Mouse (Mus musculus) forebrain, embryonic 16.5 days (tissue): ENCODE results near the gene Frmpd2. TPM values are rescaled to one million over a fixed set of nuclear protein-coding genes. Genes with fewer than 3 reads are reported as not detected.
"Not testable (repeated sequence)": the region's sequence is repeated elsewhere in the genome, so short reads cannot be mapped to it uniquely, and the experiment has no call there.

Source experiments
- ATAC-seq: fragments of 200-750 bp; cut with Nextera tagmentation; 2 replicates; pipeline ENCODE4 v1.8.0; 2017; ENCODE audit warnings: mild to moderate bottlenecking, moderate library complexity
- H3K27ac ChIP-seq: fragments of 300-500 bp; sonication (generic); 2 replicates; pipeline ENCODE4 v1.5.1; 2014; ENCODE audit warnings: low read length, control low read depth
- H3K27me3 ChIP-seq: fragments of 300-500 bp; sonication (generic); replicated peaks from 2 replicates; pipeline ENCODE4 v1.6.1; 2014; ENCODE audit warnings: low read length; ENCODE audit not compliant: control insufficient read depth, insufficient read depth
- H3K36me3 ChIP-seq: fragments of 300-500 bp; sonication (generic); 2 replicates; pipeline ENCODE4 v1.6.1; 2014; ENCODE audit not compliant: control insufficient read depth, insufficient read depth
- H3K4me1 ChIP-seq: fragments of 300-500 bp; sonication (generic); replicated peaks from 2 replicates; pipeline ENCODE4 v1.6.1; 2014; ENCODE audit warnings: low read length; ENCODE audit not compliant: control insufficient read depth, insufficient read depth
- H3K4me2 ChIP-seq: fragments of 300-500 bp; sonication (generic); 2 replicates; pipeline ENCODE4 v1.6.1; 2014; ENCODE audit warnings: mild to moderate bottlenecking, low read length, control low read depth
- H3K4me3 ChIP-seq: fragments of 300-500 bp; sonication (generic); replicated peaks from 2 replicates; pipeline ENCODE4 v1.5.1; 2014; ENCODE audit warnings: mild to moderate bottlenecking, low read length, control low read depth
- H3K9ac ChIP-seq: fragments of 300-500 bp; sonication (generic); replicated peaks from 2 replicates; pipeline ENCODE4 v1.6.1; 2014; ENCODE audit warnings: low read depth, low read length, control low read depth
- H3K9me3 ChIP-seq: fragments of 300-500 bp; sonication (generic); 2 replicates; pipeline ENCODE4 v1.6.1; 2016; ENCODE audit warnings: low read length; ENCODE audit not compliant: control insufficient read depth
- WGBS: fragments of 180-500 bp; shearing (Covaris S2); extraction: QIAGEN DNeasy Blood & Tissue Kit; methylation state at CpG from one replicate; pipeline ENCODE4 v1.1.7; 2014; 5-methylcytosine and 5-hydroxymethylcytosine counted together
- polyA plus RNA-seq: library from polyadenylated mRNA; unstranded; fragments of >200 nt; fragmentation: Nextera tagmentation; extraction: Ambion mirVana; gene quantifications from 2 replicates; pipeline ENCODE4 v1.2.1, GENCODE M21; 2015

Frmpd2 gene
- polyA plus RNA-seq, result not detected in 2 replicates

DNA sequence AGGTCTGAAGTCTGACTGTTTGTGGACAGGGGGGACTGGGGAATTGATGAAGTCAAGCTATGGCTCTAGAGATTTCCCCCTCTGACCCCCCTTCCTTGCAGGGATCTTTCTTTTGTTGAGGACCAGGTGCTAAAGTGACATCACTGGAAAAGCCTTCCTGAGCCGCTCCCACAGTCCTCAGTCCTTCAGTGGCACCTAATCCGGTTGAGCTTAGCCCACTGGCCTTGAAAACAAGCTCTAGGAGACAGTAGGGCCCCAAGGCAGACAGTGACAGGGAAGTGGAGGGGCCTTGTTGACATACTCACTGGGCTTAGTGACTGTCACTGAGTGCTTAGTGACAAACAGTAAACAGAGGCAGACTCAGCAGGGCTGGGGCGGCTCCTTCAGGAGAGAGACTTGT is at the start of gene Frmpd2:
Gene Frmpd2, plus strand, starts transcription at position 366 of the 400 bp plus-strand sequence.
- Histone ChIP-seq H3K27ac (no peak within 1 kb of the TSS), H3K4me3 (no peak within 1 kb of the TSS), H3K4me2 (no peak within 1 kb of the TSS), H3K9me3 (no peaks in the 10 kb centered on the region), H3K27me3 (no peaks in the 10 kb centered on the region), H3K9ac (no peak within 1 kb of the TSS), H3K36me3 (no peaks in the 10 kb centered on the region), H3K4me1 (no peaks in the 10 kb centered on the region; the same call in 1 of the 2 replicates)
- no peak for ATAC-seq
- WGBS, result 27% methylated on average over 3 of the region's 3 CpGs

- no peak overlapping the region for H3K4me3 ChIP-seq
- no peaks in the 10 kb centered on the region for H3K9me3 ChIP-seq
- ATAC-seq, result no peak
- no peaks in the 10 kb centered on the region for H3K36me3 ChIP-seq
- 85% methylated on average over 1 of the region's 1 CpGs for WGBS
- no peak overlapping the region for H3K4me2 ChIP-seq
- H3K4me1 ChIP-seq, result no peaks in the 10 kb centered on the region
- no peaks in the 10 kb centered on the region for H3K27me3 ChIP-seq
- H3K9ac ChIP-seq, result no peak overlapping the region
- H3K27ac ChIP-seq, result no peak overlapping the region
Observed at GRCm38 (mm10) chr14:33423003-33423402, 48.5 kb upstream of the Frmpd2 start.

- Histone ChIP-seq H3K27ac (no peak overlapping the region), H3K4me3 (no peak overlapping the region), H3K9ac (no peak overlapping the region)
Observed at GRCm38 (mm10) chr14:33424124-33424523, 47.4 kb upstream of the Frmpd2 start.

GRCm38 (mm10) chr14:33432485-33432884 is 39.0 kb upstream of the Frmpd2 start:
- H3K4me2 ChIP-seq, H3K4me3 ChIP-seq, H3K9ac ChIP-seq, H3K4me1 ChIP-seq, H3K27ac ChIP-seq, ATAC-seq, H3K9me3 ChIP-seq, H3K36me3 ChIP-seq, H3K27me3 ChIP-seq: not testable (repeated sequence)
- WGBS, result 87% methylated on average over 4 of the region's 4 CpGs

More at GRCm38 (mm10) chr14:33424124-33424523, 47.4 kb upstream of the Frmpd2 start:
- H3K9me3 ChIP-seq, result no peaks in the 10 kb centered on the region
- ATAC-seq, result no peak
- no peaks in the 10 kb centered on the region for H3K36me3 ChIP-seq
- H3K4me1 ChIP-seq, result no peaks in the 10 kb centered on the region
- no peak overlapping the region for H3K4me2 ChIP-seq
- H3K27me3 ChIP-seq, result no peaks in the 10 kb centered on the region

GRCm38 (mm10) chr14:33443780-33444179 is 27.7 kb upstream of the Frmpd2 start:
- no peaks in the 10 kb centered on the region for H3K9me3 ChIP-seq
- peaks cover 11% of the 10 kb centered on the region for H3K4me1 ChIP-seq
- no peak overlapping the region for H3K27ac ChIP-seq
- H3K36me3 ChIP-seq, result no peaks in the 10 kb centered on the region
- H3K4me3 ChIP-seq, result no peak overlapping the region
- no peak overlapping the region for H3K9ac ChIP-seq
- ATAC-seq, result no peak
- no peaks in the 10 kb centered on the region for H3K27me3 ChIP-seq
- 85% methylated on average over 2 of the region's 2 CpGs for WGBS
- H3K4me2 ChIP-seq, result no peak overlapping the region

- peak overlapping the region; percentile 74 for H3K4me2 ChIP-seq
- ATAC-seq, result no peak
- H3K27ac ChIP-seq, result no peak overlapping the region
- 27% methylated on average over 3 of the region's 3 CpGs for WGBS
- peak overlapping the region; percentile 92 for H3K9ac ChIP-seq
- H3K27me3 ChIP-seq, result no peaks in the 10 kb centered on the region
- peaks cover 11% of the 10 kb centered on the region for H3K4me1 ChIP-seq
- no peaks in the 10 kb centered on the region for H3K9me3 ChIP-seq
- H3K4me3 ChIP-seq, result peak overlapping the region; percentile 62
- no peaks in the 10 kb centered on the region for H3K36me3 ChIP-seq
Observed at GRCm38 (mm10) chr14:33445962-33446361, 25.5 kb upstream of the Frmpd2 start.

DNA sequence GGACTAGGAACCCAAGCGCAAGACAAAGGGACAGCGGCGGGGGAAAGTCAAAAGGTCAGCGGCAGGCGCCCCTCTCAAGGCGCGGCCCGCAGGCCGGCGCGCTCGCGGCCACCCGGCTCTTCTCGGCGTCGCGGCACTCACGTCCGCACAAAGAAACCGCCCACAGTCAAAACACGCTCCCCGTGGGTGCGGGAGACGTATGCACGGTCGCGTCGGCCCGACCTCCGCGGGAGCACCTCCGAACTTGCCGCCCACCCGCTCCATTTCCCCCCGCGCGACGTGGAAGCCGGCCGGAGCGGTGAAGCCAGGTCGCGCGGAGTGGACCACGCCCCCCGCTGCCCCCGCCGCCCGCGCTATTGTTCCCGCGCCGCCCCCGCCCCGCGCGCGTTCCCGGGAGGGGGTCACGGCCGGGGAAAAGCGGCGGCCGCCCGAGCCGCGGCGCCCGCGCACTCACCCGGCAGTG is 24.9 kb upstream of the Frmpd2 start:
- peak; percentile 37 for ATAC-seq
- Histone ChIP-seq H3K27ac (peak overlapping the region; percentile 88), H3K4me2 (peak overlapping the region; percentile 74), H3K9me3 (no peaks in the 10 kb centered on the region), H3K4me3 (peak overlapping the region; percentile 62), H3K27me3 (no peaks in the 10 kb centered on the region), H3K4me1 (peaks cover 11% of the 10 kb centered on the region), H3K9ac (peak overlapping the region; percentile 92), H3K36me3 (no peaks in the 10 kb centered on the region)
- WGBS, result under 1% methylated on average over 54 of the region's 72 CpGs

DNA sequence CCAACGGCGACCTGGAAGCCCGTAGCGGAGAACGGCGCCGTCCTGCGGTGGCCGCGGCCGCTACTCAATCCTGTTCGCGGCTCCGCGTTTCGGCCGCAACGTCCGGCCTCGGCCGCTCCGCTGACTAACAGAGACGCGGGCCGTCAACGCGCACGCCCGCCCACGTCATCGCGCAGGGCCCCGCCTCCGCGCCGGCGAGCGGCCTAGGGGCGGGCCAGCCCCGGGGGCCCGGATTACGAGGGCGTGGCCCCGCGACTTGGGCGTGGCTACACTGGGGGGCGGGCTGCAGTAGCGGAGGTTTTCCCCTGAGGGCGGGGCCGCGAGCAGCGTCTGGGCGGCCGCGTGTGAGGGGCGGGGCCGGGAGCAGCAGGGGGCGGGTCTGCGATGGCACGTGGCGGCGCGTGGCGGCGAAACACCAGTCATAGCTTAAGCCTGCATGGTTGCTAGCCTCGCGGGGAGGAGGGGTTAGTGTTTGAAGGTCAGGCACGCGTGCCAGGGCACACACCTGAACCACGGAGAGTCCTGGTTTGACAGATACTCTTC is 24.4 kb upstream of the Frmpd2 start, which contains the start of gene Mapk8:
Gene Mapk8, minus strand, starts transcription at position 132 of the 543 bp plus-strand sequence.
- peak; percentile 97 for ATAC-seq
- peak within 1 kb of the TSS; percentile 74 for H3K4me2 ChIP-seq
- H3K27ac ChIP-seq, result peak within 1 kb of the TSS; percentile 88
- H3K9me3 ChIP-seq, result no peaks in the 10 kb centered on the region
- H3K27me3 ChIP-seq, result no peaks in the 10 kb centered on the region
- no peaks in the 10 kb centered on the region for H3K36me3 ChIP-seq
- WGBS, result under 1% methylated on average over 52 of the region's 70 CpGs
- H3K9ac ChIP-seq, result peak within 1 kb of the TSS; percentile 92
- peaks cover 11% of the 10 kb centered on the region for H3K4me1 ChIP-seq
- H3K4me3 ChIP-seq, result peak within 1 kb of the TSS; percentile 62

DNA sequence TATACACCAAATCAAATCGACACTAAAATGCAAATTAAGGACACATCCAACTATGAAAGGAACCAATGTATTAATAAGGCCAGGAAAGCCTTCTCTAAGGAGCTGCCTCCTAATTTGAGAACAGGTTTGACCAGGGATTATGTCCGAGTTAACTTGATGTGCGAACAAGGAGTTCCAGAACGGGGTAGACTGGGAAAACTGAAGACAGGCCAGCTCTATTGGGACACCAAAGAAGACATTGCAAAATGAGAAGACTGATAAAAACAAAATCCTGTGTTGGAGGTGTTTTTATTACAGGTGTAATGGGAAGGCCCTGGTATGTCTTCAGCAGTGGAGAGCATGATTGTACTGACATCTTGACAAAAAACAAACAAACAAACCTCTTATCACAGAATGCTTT is 23.2 kb upstream of the Frmpd2 start:
- Histone ChIP-seq H3K9me3 (no peaks in the 10 kb centered on the region), H3K4me1 (peaks cover 11% of the 10 kb centered on the region)

More for the DNA sequence above, 23.2 kb upstream of the Frmpd2 start:
- ATAC-seq, result no peak
- H3K27me3 ChIP-seq, result no peaks in the 10 kb centered on the region
- no peaks in the 10 kb centered on the region for H3K36me3 ChIP-seq
- no peak overlapping the region for H3K4me2 ChIP-seq
- no peak overlapping the region for H3K4me3 ChIP-seq
- WGBS, result 83% methylated on average over 4 of the region's 4 CpGs
- H3K27ac ChIP-seq, result no peak overlapping the region
- no peak overlapping the region for H3K9ac ChIP-seq
